Mouse (Mus musculus) MEL (cell line): ENCODE results near the gene Spire2. TPM values are rescaled to one million over a fixed set of nuclear protein-coding genes. Genes with fewer than 3 reads are reported as not detected.

Experiments
- DNase-seq: peaks from one replicate; pipeline ENCODE4 v3.0.0; 2011; ENCODE audit warnings: low read depth, low spot score
- H3K27ac ChIP-seq: 2 replicates; pipeline ENCODE4 v1.5.1; 2012; ENCODE audit warnings: low read depth, mild to moderate bottlenecking, control low read depth, low read length, moderate library complexity; ENCODE audit not compliant: control insufficient read depth
- H3K27me3 ChIP-seq, 2 experiments: fragments of 150-350 bp in 1 of 2; sonication (generic) in 1 of 2; 2 replicates each; pipeline ENCODE4 v1.6.1; 2012; ENCODE audit warnings: low read length in 2 of 2, mild to moderate bottlenecking in 2 of 2, improper control_type of control experiment in 1 of 2, moderate library complexity in 1 of 2; ENCODE audit not compliant: insufficient read depth in 2 of 2, control insufficient read depth in 1 of 2
- H3K36me3 ChIP-seq, 2 experiments: 2 replicates each; pipeline ENCODE4 v1.6.1; 2012 to 2014; ENCODE audit warnings: low read length in 2 of 2, improper control_type of control experiment in 1 of 2, inconsistent platforms in 1 of 2, mild to moderate bottlenecking in 1 of 2; ENCODE audit not compliant: insufficient read depth in 2 of 2, control insufficient read depth in 1 of 2
- H3K4me1 ChIP-seq, 2 experiments: fragments of 150-350 bp in 1 of 2; sonication (generic) in 1 of 2; 2 replicates each; pipeline ENCODE4 v1.6.1; 2012; ENCODE audit warnings: low read length in 2 of 2, improper control_type of control experiment in 1 of 2, mild to moderate bottlenecking in 1 of 2; ENCODE audit not compliant: insufficient read depth in 2 of 2, control insufficient read depth in 1 of 2
- H3K4me3 ChIP-seq, 2 experiments: fragments of 150-350 bp in 1 of 2; sonication (generic) in 1 of 2; 2 replicates each; pipeline ENCODE4 v1.5.1; 2012; ENCODE audit warnings: low read depth in 2 of 2, low read length in 2 of 2, mild to moderate bottlenecking in 2 of 2, moderate library complexity in 2 of 2, control low read depth in 1 of 2, improper control_type of control experiment in 1 of 2; ENCODE audit not compliant: control insufficient read depth in 1 of 2, insufficient read depth in 1 of 2
- H3K79me2 ChIP-seq: 2 replicates; pipeline ENCODE4 v1.6.1; 2012; ENCODE audit warnings: mild to moderate bottlenecking, low read length, moderate library complexity; ENCODE audit not compliant: control insufficient read depth, poor library complexity, insufficient read depth
- H3K9ac ChIP-seq: 2 replicates; pipeline ENCODE4 v1.6.1; 2012; ENCODE audit warnings: low read depth, mild to moderate bottlenecking, control low read depth, low read length, moderate library complexity; ENCODE audit not compliant: control insufficient read depth, poor library complexity, severe bottlenecking
- H3K9me3 ChIP-seq: fragments of 150-350 bp; sonication (generic); replicated peaks from 2 replicates; pipeline ENCODE4 v1.6.1; 2012; ENCODE audit warnings: mild to moderate bottlenecking, low read length, improper control_type of control experiment, moderate library complexity; ENCODE audit not compliant: insufficient read depth
- BHLHE40 ChIP-seq: IDR thresholded peaks from 2 replicates; pipeline ENCODE4 v1.6.1; 2012; ENCODE audit warnings: low read depth, mild to moderate bottlenecking, inconsistent platforms, low read length, improper control_type of control experiment, borderline replicate concordance
- CHD1 ChIP-seq: IDR thresholded peaks from 2 replicates; pipeline ENCODE4 v1.6.1; 2012; ENCODE audit warnings: low read depth, mild to moderate bottlenecking, inconsistent platforms, low read length, improper control_type of control experiment
- ELF1 ChIP-seq: IDR thresholded peaks from 2 replicates; pipeline ENCODE4 v1.6.1; 2014; ENCODE audit warnings: low read depth, mild to moderate bottlenecking, inconsistent platforms, low read length, improper control_type of control experiment, moderate library complexity
- EP300 ChIP-seq, 2 experiments: IDR thresholded peaks; 2 replicates each; pipeline ENCODE4 v1.6.1; 2011; ENCODE audit warnings: improper control_type of control experiment in 2 of 2, low read length in 2 of 2, low read depth in 1 of 2, mild to moderate bottlenecking in 1 of 2
- ETS1 ChIP-seq: IDR thresholded peaks from 2 replicates; pipeline ENCODE4 v1.6.1; 2012; ENCODE audit warnings: low read depth, mild to moderate bottlenecking, inconsistent platforms, low read length, improper control_type of control experiment, moderate library complexity
- GABPA ChIP-seq: IDR thresholded peaks from 2 replicates; pipeline ENCODE4 v1.6.1; 2012; ENCODE audit warnings: low read depth, mild to moderate bottlenecking, inconsistent platforms, low read length, improper control_type of control experiment, moderate library complexity
- HCFC1 ChIP-seq: IDR thresholded peaks from 2 replicates; pipeline ENCODE4 v1.6.1; 2012; ENCODE audit warnings: low read depth, mild to moderate bottlenecking, inconsistent platforms, low read length, improper control_type of control experiment, moderate library complexity
- JUND ChIP-seq: IDR thresholded peaks from 2 replicates; pipeline ENCODE4 v1.6.1; 2011; ENCODE audit warnings: low read depth, mild to moderate bottlenecking, improper control_type of control experiment, low read length
- MAX ChIP-seq: IDR thresholded peaks from 2 replicates; pipeline ENCODE4 v1.6.1; 2011; ENCODE audit warnings: low read length, improper control_type of control experiment
- MAZ ChIP-seq: IDR thresholded peaks from 2 replicates; pipeline ENCODE4 v1.6.1; 2012; ENCODE audit warnings: low read depth, mild to moderate bottlenecking, inconsistent platforms, low read length, improper control_type of control experiment
- MEF2A ChIP-seq: IDR thresholded peaks from 2 replicates; pipeline ENCODE4 v1.6.1; 2014; ENCODE audit warnings: low read depth, mild to moderate bottlenecking, inconsistent platforms, low read length, improper control_type of control experiment; ENCODE audit not compliant: poor library complexity, insufficient replicate concordance, severe bottlenecking; ENCODE audit errors: extremely low read depth
- MXI1 ChIP-seq: IDR thresholded peaks from 2 replicates; pipeline ENCODE4 v1.6.1; 2011; ENCODE audit warnings: mild to moderate bottlenecking, low read depth, low read length, improper control_type of control experiment
- MYC ChIP-seq: IDR thresholded peaks from 2 replicates; pipeline ENCODE4 v1.6.1; 2011; ENCODE audit warnings: low read depth, mild to moderate bottlenecking, low read length, improper control_type of control experiment, moderate library complexity
- POLR2A ChIP-seq, 2 experiments: IDR thresholded peaks; 2 replicates each; pipeline ENCODE4 v1.6.1; 2011 to 2012; ENCODE audit warnings: low read length in 2 of 2, mild to moderate bottlenecking in 2 of 2, control low read depth in 1 of 2, improper control_type of control experiment in 1 of 2, low read depth in 1 of 2, moderate library complexity in 1 of 2; ENCODE audit not compliant: control insufficient read depth in 1 of 2, insufficient read depth in 1 of 2, poor library complexity in 1 of 2
- RAD21 ChIP-seq: IDR thresholded peaks from 2 replicates; pipeline ENCODE4 v1.6.1; 2011; ENCODE audit warnings: mild to moderate bottlenecking, low read depth, low read length, improper control_type of control experiment
- RCOR1 ChIP-seq: IDR thresholded peaks from 2 replicates; pipeline ENCODE4 v1.6.1; 2012; ENCODE audit warnings: low read depth, mild to moderate bottlenecking, inconsistent platforms, low read length, improper control_type of control experiment
- SIN3A ChIP-seq: IDR thresholded peaks from 2 replicates; pipeline ENCODE4 v1.6.1; 2012; ENCODE audit warnings: low read length, improper control_type of control experiment, inconsistent platforms
- SMC3 ChIP-seq: IDR thresholded peaks from 2 replicates; pipeline ENCODE4 v1.6.1; 2011; ENCODE audit warnings: low read depth, low read length, improper control_type of control experiment
- TAL1 ChIP-seq: IDR thresholded peaks from 2 replicates; pipeline ENCODE4 v1.6.1; 2012; ENCODE audit warnings: mild to moderate bottlenecking, inconsistent platforms, low read length, moderate library complexity, mixed read lengths
- USF1 ChIP-seq: IDR thresholded peaks from 2 replicates; pipeline ENCODE4 v1.6.1; 2014; ENCODE audit warnings: low read depth, mild to moderate bottlenecking, inconsistent platforms, low read length, improper control_type of control experiment, moderate library complexity
- USF2 ChIP-seq, 2 experiments: IDR thresholded peaks; 2 replicates each; pipeline ENCODE4 v1.6.1; 2011 to 2012; ENCODE audit warnings: improper control_type of control experiment in 2 of 2, low read length in 2 of 2, borderline replicate concordance in 1 of 2, inconsistent platforms in 1 of 2, low read depth in 1 of 2, mild to moderate bottlenecking in 1 of 2; ENCODE audit not compliant: insufficient read depth in 1 of 2
- ZNF384 ChIP-seq: IDR thresholded peaks from 2 replicates; pipeline ENCODE4 v1.6.1; 2012; ENCODE audit warnings: low read depth, mild to moderate bottlenecking, inconsistent platforms, low read length, improper control_type of control experiment
- polyA plus RNA-seq, 2 experiments: library from polyadenylated mRNA; stranded (reverse) in 1 of 2; unstranded in 1 of 2; fragments of >175 nt in 1 of 2; fragments of >200 nt in 1 of 2; gene quantifications; 2 replicates each; pipeline versions ENCODE4 v1.2.1 to v1.2.4; 2012; ENCODE audit warnings: low replicate concordance in 2 of 2, low read depth in 1 of 2; ENCODE audit not compliant: insufficient read length in 2 of 2, insufficient read depth in 1 of 2, missing spikeins in 1 of 2
- total RNA-seq: library from RNA; depleted of rRNA; stranded (reverse); fragments of 300-350 nt; gene quantifications from 2 replicates; pipeline ENCODE4 v1.2.3, GENCODE M21; 2012

The Spire2 gene
- total and polyA plus RNA-seq, 3 experiments: 1.1 to 5.4 TPM; not detected in 1

- Histone ChIP-seq H3K27me3 (no peaks in the 10 kb centered on the region), H3K4me3 (no peak overlapping the region), H3K9ac (no peak overlapping the region), H3K79me2 (no peaks in the 10 kb centered on the region), H3K36me3 (peaks cover 0 to 37% of the 10 kb centered on the region in 2 experiments; a peak in 2 of 4 replicates), H3K9me3 (no peaks in the 10 kb centered on the region), H3K27ac (no peak overlapping the region), H3K4me1 (peaks cover 2 to 56% of the 10 kb centered on the region in 2 experiments)
- TF ChIP-seq GABPA (no peak), HCFC1 (no peak), USF2 (IDR thresholded peaks at IDR 0.05; ENCODE audit: borderline replicate concordance in 1 of 2, insufficient read depth in 1 of 2, low read depth in 1 of 2, low read length in 2 of 2) (peak; percentile 61 to 75), MAZ (no peak), MAX (peak; percentile 87), POLR2A (IDR thresholded peaks at IDR 0.05; ENCODE audit: control insufficient read depth in 1 of 2, insufficient read depth in 1 of 2, low read depth in 1 of 2, low read length in 2 of 2, poor library complexity in 1 of 2) (no peak), SMC3 (no peak), USF1 (peak; percentile 95), BHLHE40 (peak; percentile 57; the same call in 1 of the 2 replicates), MEF2A (no peak), TAL1 (no peak), ETS1 (no peak), ZNF384 (no peak), SIN3A (peak; percentile 77), ELF1 (no peak), EP300 (IDR thresholded peaks at IDR 0.05; ENCODE audit: low read depth in 1 of 2, low read length in 2 of 2) (no peak), MXI1 (peak; percentile 36; the same call in 1 of the 2 replicates), CHD1 (no peak), JUND (no peak), RAD21 (no peak), MYC (no peak)
- DNase-seq: peak; percentile 84
Measured at GRCm38 (mm10) chr8:123412560-123413170, 80.2 kb downstream of the Spire2 start.

GRCm38 (mm10) chr8:123414255-123414654 lies 81.7 kb downstream of the Spire2 start:
- H3K4me3 ChIP-seq: no peak overlapping the region
- H3K36me3 ChIP-seq: peaks cover 0 to 28% of the 10 kb centered on the region in 2 experiments; a peak in 2 of 4 replicates
- H3K27ac ChIP-seq: no peak overlapping the region
- no peaks in the 10 kb centered on the region for H3K79me2 ChIP-seq
- H3K4me1 ChIP-seq: peaks cover 0 to 40% of the 10 kb centered on the region in 2 experiments; a peak in 3 of 4 replicates
- TF ChIP-seq MAX: no peak
- no peak for TF ChIP-seq CHD1
- no peak for TF ChIP-seq MYC
- TF ChIP-seq MXI1: peak; percentile 66; the same call in 1 of the 2 replicates
- peak; percentile 87 for TF ChIP-seq SIN3A
- 0 out of 2 replicates have a peak, but pooled peaks have one; percentile 17 for TF ChIP-seq RCOR1
- H3K27me3 ChIP-seq: no peaks in the 10 kb centered on the region
- DNase-seq: peak; percentile 51
- H3K9me3 ChIP-seq: no peaks in the 10 kb centered on the region
- no peak overlapping the region for H3K9ac ChIP-seq
